Mouse (Mus musculus): ENCODE data around the gene Crip2.

- no peak for TF ChIP-seq CTCF (IDR thresholded peaks at IDR 0.05; ENCODE audit: borderline replicate concordance, insufficient read depth, low read length)
- TF ChIP-seq POLR2A (IDR thresholded peaks at IDR 0.05; ENCODE audit: low read depth, low read length) = peak; percentile 86
These were observed 11.7 kb downstream of the Crip2 start for GRCm38 (mm10) chr12:113151661-113152271.
